Mouse (Mus musculus): ENCODE data around the gene Mien1. TPM values are rescaled to one million over a fixed set of nuclear protein-coding genes. Genes with fewer than 3 reads are reported as not detected.

Mien1 gene
- polyA plus RNA-seq (2012; ENCODE audit: insufficient read depth, insufficient read length, low replicate concordance, missing spikeins) = not detected in 2 replicates

DNA sequence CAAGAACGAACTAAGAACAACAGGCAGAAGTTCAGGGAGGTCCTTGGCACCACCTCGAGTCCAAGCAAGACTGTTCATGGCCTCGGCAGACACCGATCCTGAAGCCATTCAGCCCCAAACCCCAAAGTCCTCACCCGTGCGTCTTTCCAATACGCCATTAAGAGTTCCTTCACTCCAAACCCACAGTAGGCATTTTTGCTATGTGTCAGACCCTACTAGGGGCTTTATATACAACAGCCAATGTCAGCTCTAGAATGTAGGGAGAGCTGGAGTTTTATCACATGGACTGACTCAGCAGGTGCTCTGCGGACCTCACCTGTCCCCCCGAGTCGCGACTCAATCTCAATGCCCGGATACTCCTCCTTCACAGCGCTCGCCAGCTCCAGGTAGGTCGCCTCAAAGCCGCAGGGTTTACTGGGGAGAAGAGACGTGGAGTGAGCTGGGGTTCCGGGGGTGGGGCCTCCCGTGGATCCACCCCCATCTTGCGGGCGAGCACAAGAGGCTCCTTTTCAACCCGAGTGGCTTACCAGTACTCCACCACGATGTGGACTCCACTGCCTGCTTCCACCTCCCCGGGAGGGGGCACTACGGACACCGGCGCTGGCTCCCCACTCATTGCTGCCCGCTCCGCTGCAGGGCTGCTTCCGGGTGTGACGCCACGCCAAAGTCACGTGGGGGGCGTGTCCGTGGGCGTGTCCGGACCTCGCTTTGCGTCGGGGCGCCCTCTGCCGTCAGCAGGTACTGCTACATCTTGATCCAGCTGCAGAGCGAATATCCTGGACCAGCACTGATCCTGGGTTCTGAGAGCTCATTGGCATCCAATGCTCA lies at the start of gene Mien1:
Gene Mien1, minus strand, starts transcription at position 661 of the 828 bp plus-strand sequence.
- WGBS = 1% methylated on average over 43 of the region's 43 CpGs
- Histone ChIP-seq H3K27ac (ENCODE audit: insufficient read depth, low read depth, low read length) (no peak within 1 kb of the TSS), H3K4me3 (ENCODE audit: insufficient read depth, low read depth, low read length) (peak within 1 kb of the TSS; percentile 86), H3K4me1 (ENCODE audit: control insufficient read depth, insufficient read depth, low read length) (peaks cover 4% of the 10 kb centered on the region; the same call in 1 of the 2 replicates)
- TF ChIP-seq POLR2A (IDR thresholded peaks at IDR 0.05; ENCODE audit: insufficient read depth, low read depth, low read length) (peak; percentile 66), CTCF (IDR thresholded peaks at IDR 0.05; ENCODE audit: insufficient read depth, low read depth, low read length) (peak; percentile 74)

DNA sequence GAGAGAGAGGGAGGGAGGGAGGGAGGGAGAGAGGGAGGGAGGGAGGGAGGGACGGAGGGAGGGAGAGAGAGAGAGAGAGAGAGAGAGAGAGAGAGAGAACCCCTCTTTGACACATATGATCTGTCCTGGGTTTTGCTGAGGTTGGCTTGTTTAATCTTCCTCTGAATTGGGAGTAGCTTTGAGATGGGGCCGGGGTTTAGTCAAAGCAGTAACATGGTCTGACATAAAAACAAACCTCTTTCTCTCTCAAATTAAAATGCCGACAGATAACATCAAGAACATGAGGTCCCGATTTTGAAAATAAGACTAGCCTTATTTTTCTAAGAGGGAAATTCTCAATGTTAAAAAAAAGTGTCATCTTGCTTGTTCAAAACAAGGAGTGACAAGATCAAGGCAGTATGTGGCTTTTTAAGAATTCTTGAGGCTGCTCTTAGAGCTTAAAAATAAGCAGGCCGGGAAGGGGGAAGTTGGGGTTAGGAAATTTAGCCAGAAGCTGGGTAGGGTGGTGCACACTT lies 48.8 kb upstream of the Mien1 start:
- no peaks in the 10 kb centered on the region; the same call in 1 of the 2 replicates for H3K4me1 ChIP-seq (ENCODE audit: control insufficient read depth, insufficient read depth, low read length)
- WGBS = 82% methylated on average over 4 of the region's 5 CpGs
- H3K4me3 ChIP-seq (ENCODE audit: insufficient read depth, low read depth, low read length) = no peak overlapping the region
- H3K27ac ChIP-seq (ENCODE audit: insufficient read depth, low read depth, low read length) = no peak overlapping the region
- TF ChIP-seq CTCF (IDR thresholded peaks at IDR 0.05; ENCODE audit: insufficient read depth, low read depth, low read length) (no peak), POLR2A (IDR thresholded peaks at IDR 0.05; ENCODE audit: insufficient read depth, low read depth, low read length) (no peak)

DNA sequence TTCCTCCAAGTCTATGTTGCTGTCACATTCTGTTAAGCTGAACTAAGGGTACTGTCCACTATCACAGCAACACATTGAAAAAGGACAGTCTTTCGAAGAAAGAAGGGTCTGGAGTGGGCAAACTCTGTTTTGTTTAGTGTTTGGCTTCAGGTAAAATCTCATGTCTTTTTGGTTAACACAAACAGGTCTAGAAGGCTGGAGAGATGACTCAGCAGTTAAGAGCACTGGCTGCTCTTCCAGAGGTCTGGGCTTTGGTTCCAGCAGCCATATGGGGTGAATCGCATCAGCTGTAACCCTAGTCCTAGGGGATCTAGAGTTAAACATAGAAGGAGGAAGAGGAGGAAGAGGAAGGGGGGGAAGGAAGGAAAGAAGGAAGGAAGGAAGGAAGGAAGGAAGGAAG lies 47.0 kb upstream of the Mien1 start:
- H3K4me3 ChIP-seq (ENCODE audit: insufficient read depth, low read depth, low read length) = no peak overlapping the region
- no peak overlapping the region for H3K27ac ChIP-seq (ENCODE audit: insufficient read depth, low read depth, low read length)
- no peaks in the 10 kb centered on the region; the same call in 1 of the 2 replicates for H3K4me1 ChIP-seq (ENCODE audit: control insufficient read depth, insufficient read depth, low read length)
- TF ChIP-seq CTCF (IDR thresholded peaks at IDR 0.05; ENCODE audit: insufficient read depth, low read depth, low read length) (no peak), POLR2A (IDR thresholded peaks at IDR 0.05; ENCODE audit: insufficient read depth, low read depth, low read length) (no peak)
- WGBS = 90% methylated on average over 2 of the region's 2 CpGs

DNA sequence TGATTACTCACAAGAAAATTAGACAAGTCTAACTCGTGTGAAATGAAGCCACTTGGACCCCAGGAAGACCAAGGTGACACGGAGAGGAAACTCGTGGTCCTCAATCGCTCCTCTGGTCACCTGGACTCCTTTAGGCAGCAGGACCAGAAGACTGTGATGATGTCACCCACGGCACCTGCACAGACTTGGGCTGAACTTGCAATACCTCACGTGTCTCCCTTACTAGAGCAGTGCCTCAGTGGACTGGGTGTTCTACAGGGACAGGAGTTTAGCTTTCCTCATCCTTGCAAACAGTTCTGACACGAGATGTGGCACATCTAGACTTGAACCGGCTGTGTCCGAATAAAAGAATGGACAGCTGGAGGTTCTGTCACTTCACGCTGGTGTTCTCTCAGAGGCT lies 43.3 kb upstream of the Mien1 start:
- Histone ChIP-seq H3K27ac (ENCODE audit: insufficient read depth, low read depth, low read length) (no peak overlapping the region), H3K4me3 (ENCODE audit: insufficient read depth, low read depth, low read length) (no peak overlapping the region), H3K4me1 (ENCODE audit: control insufficient read depth, insufficient read depth, low read length) (no peaks in the 10 kb centered on the region)
- TF ChIP-seq CTCF (IDR thresholded peaks at IDR 0.05; ENCODE audit: insufficient read depth, low read depth, low read length) (no peak), POLR2A (IDR thresholded peaks at IDR 0.05; ENCODE audit: insufficient read depth, low read depth, low read length) (no peak)
- 82% methylated on average over 10 of the region's 10 CpGs for WGBS

DNA sequence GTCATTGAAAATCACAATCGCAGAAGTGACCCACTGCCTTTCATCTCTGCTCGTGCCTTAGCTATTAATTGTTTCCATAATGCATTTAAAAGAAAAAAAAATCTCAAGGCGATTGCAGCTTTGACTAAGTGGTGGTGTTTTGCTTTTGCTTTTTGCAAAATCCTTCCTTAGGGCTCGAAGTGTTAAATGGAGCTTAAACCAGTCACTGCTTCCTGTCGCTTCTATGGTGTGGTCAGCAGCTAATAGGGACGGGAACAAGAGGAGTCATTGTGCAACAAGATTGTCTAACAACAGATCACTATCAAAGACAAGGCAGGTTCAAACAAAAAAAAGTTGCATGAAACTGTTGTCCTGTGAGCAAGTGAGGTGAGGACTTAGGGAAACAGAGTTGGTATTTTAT lies 42.4 kb upstream of the Mien1 start:
- no peak overlapping the region for H3K27ac ChIP-seq (ENCODE audit: insufficient read depth, low read depth, low read length)
- WGBS = 54% methylated on average over 6 of the region's 6 CpGs
- H3K4me1 ChIP-seq (ENCODE audit: control insufficient read depth, insufficient read depth, low read length) = no peaks in the 10 kb centered on the region
- no peak for TF ChIP-seq POLR2A (IDR thresholded peaks at IDR 0.05; ENCODE audit: insufficient read depth, low read depth, low read length)
- no peak overlapping the region for H3K4me3 ChIP-seq (ENCODE audit: insufficient read depth, low read depth, low read length)

DNA sequence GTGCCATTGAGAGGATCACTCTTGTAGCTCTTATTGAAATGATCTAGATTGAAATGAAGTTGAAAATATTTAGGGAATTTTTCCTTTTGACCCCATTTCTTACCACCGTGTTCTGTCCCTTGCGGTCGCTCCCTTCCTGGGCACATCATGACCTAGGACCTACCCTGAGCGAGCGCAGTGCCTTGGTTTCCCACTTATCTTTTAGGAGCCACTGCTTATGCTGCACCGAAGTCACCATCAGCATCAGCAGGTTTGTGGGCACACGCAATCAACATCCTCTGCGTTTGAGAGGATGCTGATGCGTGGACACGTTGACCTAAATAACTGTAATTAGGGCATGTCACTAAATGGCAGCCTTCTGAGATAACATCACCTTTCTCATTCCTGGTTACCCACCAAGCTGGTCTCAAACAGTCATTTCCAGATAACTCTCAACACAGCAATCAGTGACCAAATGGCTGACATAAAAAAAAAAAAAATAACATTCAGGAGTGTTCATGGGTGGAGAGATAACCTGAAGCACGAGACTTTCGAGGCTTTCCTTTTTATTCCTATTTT lies 41.2 kb upstream of the Mien1 start:
- no peak overlapping the region for H3K4me3 ChIP-seq (ENCODE audit: insufficient read depth, low read depth, low read length)
- WGBS = 91% methylated on average over 12 of the region's 12 CpGs
- no peaks in the 10 kb centered on the region for H3K4me1 ChIP-seq (ENCODE audit: control insufficient read depth, insufficient read depth, low read length)
- TF ChIP-seq POLR2A (IDR thresholded peaks at IDR 0.05; ENCODE audit: insufficient read depth, low read depth, low read length) = no peak
- no peak for TF ChIP-seq CTCF (IDR thresholded peaks at IDR 0.05; ENCODE audit: insufficient read depth, low read depth, low read length)
- no peak overlapping the region for H3K27ac ChIP-seq (ENCODE audit: insufficient read depth, low read depth, low read length)

DNA sequence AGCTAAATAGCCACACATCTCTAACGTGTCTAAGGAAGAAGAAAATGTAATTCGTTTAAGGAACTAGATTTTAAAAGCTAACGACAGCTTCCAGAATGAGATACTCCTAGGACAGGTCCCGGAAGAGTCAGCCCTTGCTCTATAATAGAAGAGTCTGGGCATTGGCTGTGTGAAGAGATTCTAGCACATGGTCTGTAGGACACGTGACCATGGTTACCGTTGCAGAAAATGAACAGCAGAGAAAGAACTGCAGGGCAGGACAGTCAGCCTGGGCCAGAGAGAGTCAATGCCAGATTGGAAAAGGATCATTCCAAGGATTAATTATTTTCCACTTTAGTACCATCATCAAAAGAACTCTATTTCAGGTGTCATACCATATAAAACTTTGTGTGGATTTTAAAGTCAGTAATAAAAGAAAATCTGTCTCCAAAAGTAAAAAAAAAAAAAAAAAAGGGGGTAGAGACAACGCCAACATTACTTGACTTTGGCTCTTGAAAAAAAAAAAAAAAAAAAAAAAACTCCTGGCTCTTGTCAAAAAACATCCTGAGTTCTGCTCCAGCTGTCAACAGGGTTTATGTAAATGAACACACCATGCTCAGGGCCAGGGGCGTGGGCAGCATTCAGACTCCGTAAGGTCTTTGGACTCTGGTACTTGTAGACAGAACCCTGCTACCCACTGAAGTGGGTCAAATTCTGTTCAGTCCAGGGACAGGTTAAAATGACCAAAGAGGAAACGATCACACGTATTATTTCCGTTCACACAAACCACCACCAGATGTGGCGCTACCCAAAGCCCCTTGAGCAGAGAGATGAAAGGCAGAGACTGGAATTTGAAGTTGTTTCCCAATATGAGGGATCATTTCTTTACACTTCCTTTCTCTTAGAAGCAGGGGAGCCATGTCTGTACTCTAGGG lies 40.5 kb upstream of the Mien1 start:
- Histone ChIP-seq H3K27ac (ENCODE audit: insufficient read depth, low read depth, low read length) (no peak overlapping the region), H3K4me1 (ENCODE audit: control insufficient read depth, insufficient read depth, low read length) (no peaks in the 10 kb centered on the region), H3K4me3 (ENCODE audit: insufficient read depth, low read depth, low read length) (no peak overlapping the region)
- no peak for TF ChIP-seq CTCF (IDR thresholded peaks at IDR 0.05; ENCODE audit: insufficient read depth, low read depth, low read length)
- TF ChIP-seq POLR2A (IDR thresholded peaks at IDR 0.05; ENCODE audit: insufficient read depth, low read depth, low read length) = no peak
- 82% methylated on average over 13 of the region's 13 CpGs for WGBS

DNA sequence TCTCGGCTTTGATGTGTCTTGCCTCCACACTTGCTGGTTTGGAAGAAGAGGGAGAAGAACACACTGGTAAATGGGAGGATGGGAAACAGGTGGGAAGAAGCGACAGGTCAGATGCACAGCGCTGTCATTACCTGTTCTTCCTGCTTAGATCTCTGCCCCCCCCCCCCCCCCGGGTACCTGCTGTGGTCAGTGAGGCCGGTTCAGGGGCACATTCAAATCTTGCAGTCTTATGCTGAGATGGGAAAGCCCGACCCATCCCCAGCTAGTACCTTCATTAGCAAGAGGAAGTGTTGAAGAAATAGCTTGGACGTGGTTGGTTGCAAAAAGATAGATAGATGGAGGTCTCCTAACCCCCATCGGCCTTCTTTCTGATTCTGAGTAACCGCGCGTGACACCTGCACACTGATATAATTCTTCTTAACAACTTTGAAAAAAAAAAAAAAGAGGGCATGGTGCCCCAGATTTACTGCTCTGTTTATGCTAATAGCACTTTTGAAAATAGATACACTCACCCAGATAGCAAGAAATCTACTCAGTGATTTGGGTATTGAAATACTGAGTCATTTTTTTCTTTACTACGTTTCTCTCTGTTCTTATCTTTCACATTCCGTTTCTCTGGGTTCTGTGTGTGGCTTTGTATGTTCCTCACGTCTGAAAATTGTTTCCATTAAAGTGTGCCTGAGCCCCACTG lies 38.4 kb upstream of the Mien1 start:
- peaks cover 6% of the 10 kb centered on the region for H3K4me1 ChIP-seq (ENCODE audit: control insufficient read depth, insufficient read depth, low read length)
- whole genome bisulfite sequencing = 72% methylated on average over 14 of the region's 14 CpGs
- TF ChIP-seq POLR2A (IDR thresholded peaks at IDR 0.05; ENCODE audit: insufficient read depth, low read depth, low read length) (no peak), CTCF (IDR thresholded peaks at IDR 0.05; ENCODE audit: insufficient read depth, low read depth, low read length) (no peak)
- no peak overlapping the region for H3K27ac ChIP-seq (ENCODE audit: insufficient read depth, low read depth, low read length)
- no peak overlapping the region for H3K4me3 ChIP-seq (ENCODE audit: insufficient read depth, low read depth, low read length)

Data from olfactory bulb, adult 2 months (tissue).